Mouse (Mus musculus) liver, embryonic 11.5 days (tissue): ENCODE results near the gene Lnx2. TPM values are rescaled to one million over a fixed set of nuclear protein-coding genes. Genes with fewer than 3 reads are reported as not detected.

Source experiments
- polyA plus RNA-seq: library from polyadenylated mRNA; unstranded; fragments of >200 nt; fragmentation: Nextera tagmentation; extraction: Ambion mirVana; gene quantifications from 2 replicates; pipeline ENCODE4 v1.2.1, GENCODE M21; 2014

The Lnx2 gene
- polyA plus RNA-seq, 1 experiment from 2014 or later, result 13.3 TPM

Other genes with a start within 250 kb of the Lnx2 start
- 719 and 772 TPM in 2 replicates for gene Rpl21, start 243.7 kb downstream of the Lnx2 start, polyA plus RNA-seq
- 4.3 and 4.9 TPM in 2 replicates for gene Rasl11a, start 231.5 kb downstream of the Lnx2 start, polyA plus RNA-seq
- 152 and 158 TPM in 2 replicates for gene Gtf3a, start 127.9 kb downstream of the Lnx2 start, polyA plus RNA-seq
- gene Mtif3, start 112.8 kb downstream of the Lnx2 start, polyA plus RNA-seq, result 23.2 and 25.0 TPM in 2 replicates
- 180 and 182 TPM in 2 replicates for gene Polr1d, start 464 bp upstream of the Lnx2 start, polyA plus RNA-seq
- gene Gsx1, start 112.1 kb upstream of the Lnx2 start, polyA plus RNA-seq, result not detected in 2 replicates
- 0.47 and 0.94 TPM in 2 replicates for gene Pdx1, start 193.4 kb upstream of the Lnx2 start, polyA plus RNA-seq
- 0.14 TPM in 1 of 2 replicates, not detected in the other for gene Cdx2, start 230.7 kb upstream of the Lnx2 start, polyA plus RNA-seq
- gene Urad, start 245.9 kb upstream of the Lnx2 start, polyA plus RNA-seq, result 0.49 and 0.53 TPM in 2 replicates